Mouse (Mus musculus) subcutaneous adipose tissue, adult 2 months (tissue): ENCODE measurements around the gene Npm1. TPM values are rescaled to one million over a fixed set of nuclear protein-coding genes. Genes with fewer than 3 reads are reported as not detected.

Experiments used
- polyA plus RNA-seq: library from polyadenylated mRNA; depleted of rRNA; stranded (reverse); fragments of >200 nt; gene quantifications from 2 replicates; pipeline ENCODE4 v1.2.3, GENCODE M21; 2012; ENCODE audit warnings: low replicate concordance; rRNA removed

The Npm1 gene
- polyA plus RNA-seq = 53.8 and 194 TPM in 2 replicates

GRCm38 (mm10) chr11:33162998-33163506 is at the start of gene Npm1:
TSS of gene Npm1 (minus strand) at chr11:33163206.

GRCm38 (mm10) chr11:33203383-33204328 is 40.6 kb upstream of the Npm1 start, which contains the start of gene Tlx3:
TSS of gene Tlx3 (minus strand) at chr11:33203589.

GRCm38 (mm10) chr11:33147171-33147571 is 15.8 kb downstream of the Npm1 start, which contains the start of gene Fgf18:
TSS of gene Fgf18 (minus strand) at chr11:33147400.

Other genes starting within 250 kb of the Npm1 start
- 2.5 and 2.8 TPM in 2 replicates for gene Fgf18, start 15.8 kb downstream of the Npm1 start, polyA plus RNA-seq
- not detected in 2 replicates for gene Tlx3, start 40.4 kb upstream of the Npm1 start, polyA plus RNA-seq
- not detected in 2 replicates for gene Gm12117, start 113.5 kb upstream of the Npm1 start, polyA plus RNA-seq